Mouse (Mus musculus) ES-E14 (cell line): ENCODE measurements around the gene Runx3.

Source experiments
- CHD2 ChIP-seq: IDR thresholded peaks from 2 replicates; pipeline ENCODE4 v1.6.1; 2014; ENCODE audit warnings: mild to moderate bottlenecking, low read depth, low read length, inconsistent platforms
- HCFC1 ChIP-seq: IDR thresholded peaks from 2 replicates; pipeline ENCODE4 v1.6.1; 2012; ENCODE audit warnings: low read length, inconsistent platforms, borderline replicate concordance; ENCODE audit not compliant: insufficient read depth
- ZC3H11A ChIP-seq: IDR thresholded peaks from 2 replicates; pipeline ENCODE4 v1.6.1; 2012; ENCODE audit warnings: low read depth, mild to moderate bottlenecking, inconsistent platforms, low read length, borderline replicate concordance

- TF ChIP-seq CHD2: no peak
- TF ChIP-seq HCFC1: no peak
- no peak for TF ChIP-seq ZC3H11A
These were observed 8.5 kb downstream of the Runx3 start for GRCm38 (mm10) chr4:135128841-135129520.
